Mouse (Mus musculus) embryonic fibroblast, embryonic 13.5 days (primary cell): ENCODE data around the gene Hbp1. TPM values are rescaled to one million over a fixed set of nuclear protein-coding genes. Genes with fewer than 3 reads are reported as not detected.
A peak's percentile ranks its signal among the peaks of the same experiment; 100 is the strongest.

Experiments used
- H3K27ac ChIP-seq: 2 replicates; pipeline ENCODE4 v1.5.1; 2012; ENCODE audit warnings: low read length, control low read depth, inconsistent platforms; ENCODE audit not compliant: insufficient read depth
- H3K4me1 ChIP-seq: 2 replicates; pipeline ENCODE4 v1.6.1; 2011; ENCODE audit warnings: low read length; ENCODE audit not compliant: control insufficient read depth, insufficient read depth
- H3K4me3 ChIP-seq: 2 replicates; pipeline ENCODE4 v1.5.1; 2011; ENCODE audit warnings: mild to moderate bottlenecking, control low read depth, low read length; ENCODE audit not compliant: insufficient read depth
- CTCF ChIP-seq: IDR thresholded peaks from 2 replicates; pipeline ENCODE4 v1.5.1; 2011; ENCODE audit warnings: mild to moderate bottlenecking, control low read depth, low read length, moderate library complexity, borderline replicate concordance; ENCODE audit not compliant: insufficient read depth
- POLR2A ChIP-seq: IDR thresholded peaks from 2 replicates; pipeline ENCODE4 v1.6.1; 2011; ENCODE audit warnings: low read depth, mild to moderate bottlenecking, control low read depth, low read length, moderate library complexity
- polyA plus RNA-seq: library from polyadenylated mRNA; stranded (reverse); fragments of >200 nt; gene quantifications from 2 replicates; pipeline ENCODE4 v1.2.4, GENCODE M21; 2011; ENCODE audit warnings: low read depth; ENCODE audit not compliant: missing spikeins, insufficient read length

Gene Hbp1
- polyA plus RNA-seq, 1 experiment, result 104 TPM

DNA sequence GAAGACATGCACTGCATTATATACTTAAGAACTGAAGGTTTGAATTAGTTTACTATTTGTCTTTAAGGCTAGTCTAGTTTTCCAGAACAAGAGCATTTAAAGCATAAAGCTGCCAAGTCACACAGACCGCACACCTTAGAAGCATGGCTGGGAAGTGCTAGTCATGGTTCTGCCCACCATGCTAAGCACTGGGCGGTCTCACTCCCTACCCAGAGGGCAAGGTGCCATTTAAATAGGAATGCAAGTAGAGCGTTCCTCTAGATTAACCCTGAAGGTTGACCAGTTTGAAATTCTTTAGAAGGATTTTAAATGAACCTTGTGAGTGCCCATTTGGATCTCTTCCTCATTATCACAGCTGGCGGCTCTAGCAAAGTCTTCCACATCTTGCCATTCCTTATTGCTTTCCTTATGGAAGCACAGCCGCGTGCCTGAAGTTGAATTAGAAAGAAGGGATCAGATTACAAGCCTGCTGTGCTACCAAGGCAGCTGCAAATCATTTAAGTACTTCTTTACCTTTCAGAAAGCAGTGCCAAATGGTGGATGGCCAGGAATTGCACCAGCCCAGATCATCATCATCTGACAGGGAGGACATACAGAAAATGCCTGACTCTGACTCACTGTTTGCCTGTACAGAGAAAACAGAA lies 13.6 kb downstream of the Hbp1 start:
- H3K4me1 ChIP-seq, result 0 out of 2 replicates have a peak, but pooled peaks cover 6% of the 10 kb centered on the region
- TF ChIP-seq CTCF (no peak), POLR2A (no peak)
- peak overlapping the region; percentile 5; the same call in 1 of the 2 replicates for H3K27ac ChIP-seq
- no peak overlapping the region for H3K4me3 ChIP-seq

DNA sequence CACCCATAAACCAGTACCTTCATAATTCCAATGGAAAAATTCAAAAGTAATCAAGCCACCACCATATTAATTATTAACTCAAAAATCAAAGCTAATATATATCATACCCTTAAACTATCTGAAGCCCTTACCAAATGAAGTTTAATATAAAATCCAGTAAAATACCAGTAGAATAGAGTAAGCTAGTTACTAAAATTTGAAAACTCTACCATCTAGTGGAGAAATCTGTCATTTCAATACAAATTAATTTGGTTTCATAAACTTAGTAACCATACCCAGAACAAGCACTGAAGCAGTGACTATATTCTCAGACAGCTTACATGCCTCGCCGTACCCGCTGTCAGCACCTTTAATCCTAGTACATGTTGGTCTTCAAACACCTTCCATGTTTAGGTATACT lies 18.5 kb downstream of the Hbp1 start:
- TF ChIP-seq CTCF, result no peak
- no peak for TF ChIP-seq POLR2A
- H3K4me3 ChIP-seq, result no peak overlapping the region
- H3K4me1 ChIP-seq, result 0 out of 2 replicates have a peak, but pooled peaks cover 3% of the 10 kb centered on the region
- H3K27ac ChIP-seq, result no peak overlapping the region

DNA sequence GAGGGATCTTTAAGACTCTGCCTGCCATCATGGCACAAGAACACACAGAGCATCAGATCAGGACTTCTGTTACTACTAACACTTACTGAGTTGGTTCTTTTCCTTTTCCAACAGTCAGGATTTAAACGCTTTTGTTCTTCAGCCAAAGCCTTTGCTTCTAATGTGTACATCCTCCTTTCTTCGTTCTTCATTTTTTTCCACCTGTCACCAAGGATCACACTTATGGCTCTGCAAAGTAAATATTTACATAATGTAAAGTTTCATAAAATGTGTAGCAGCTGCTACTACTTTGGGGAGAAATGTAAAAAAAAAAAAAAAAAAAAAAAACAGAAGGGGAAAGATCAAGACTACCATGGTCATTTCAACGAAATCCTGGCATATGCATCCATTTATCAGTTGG lies 21.8 kb downstream of the Hbp1 start:
- H3K4me3 ChIP-seq, result no peak overlapping the region
- no peaks in the 10 kb centered on the region for H3K4me1 ChIP-seq
- TF ChIP-seq POLR2A (no peak), CTCF (no peak)
- H3K27ac ChIP-seq, result no peak overlapping the region

DNA sequence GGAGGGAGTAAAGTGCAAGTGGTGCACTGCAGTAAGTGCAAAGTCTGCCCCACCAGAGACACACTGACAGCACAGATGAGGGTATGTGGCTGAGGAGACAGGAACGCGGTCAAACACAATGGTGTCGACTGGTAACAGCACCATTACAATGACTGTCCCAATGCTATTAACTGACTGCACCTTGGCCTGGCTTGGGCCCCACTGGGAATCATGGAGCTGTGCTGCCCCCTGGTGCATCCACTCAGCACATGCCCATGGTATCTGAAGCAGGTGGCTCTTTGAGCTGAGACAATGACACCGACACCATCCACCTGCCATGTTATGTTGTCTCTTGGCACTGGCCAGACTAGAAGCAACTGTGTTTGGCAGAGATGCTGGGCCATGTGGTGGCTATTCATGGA lies 23.7 kb downstream of the Hbp1 start:
- Histone ChIP-seq H3K4me1 (no peaks in the 10 kb centered on the region), H3K27ac (no peak overlapping the region), H3K4me3 (no peak overlapping the region)
- TF ChIP-seq CTCF, result peak; percentile 90
- no peak for TF ChIP-seq POLR2A

DNA sequence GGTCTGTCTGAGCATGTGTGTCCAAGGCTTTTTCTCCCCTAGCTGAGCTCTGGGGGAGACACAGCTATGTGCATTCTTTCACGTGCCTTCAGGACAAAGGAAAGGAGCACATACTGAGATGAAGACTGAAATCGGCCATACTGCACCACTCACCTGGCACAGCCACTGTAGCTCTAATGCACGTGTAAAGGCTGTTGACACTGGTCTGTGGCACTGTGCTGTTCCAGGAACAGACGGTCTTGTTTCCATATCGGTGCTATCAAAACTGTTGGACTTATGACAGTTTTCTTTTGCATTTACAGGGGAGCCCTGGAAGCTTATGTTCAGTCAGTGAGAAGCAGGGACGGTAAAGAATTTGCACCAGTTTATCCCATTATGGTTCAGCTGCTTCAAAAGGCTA lies 25.0 kb downstream of the Hbp1 start:
- Histone ChIP-seq H3K4me1 (no peaks in the 10 kb centered on the region), H3K4me3 (no peak overlapping the region), H3K27ac (no peak overlapping the region)
- TF ChIP-seq POLR2A (no peak), CTCF (no peak)

DNA sequence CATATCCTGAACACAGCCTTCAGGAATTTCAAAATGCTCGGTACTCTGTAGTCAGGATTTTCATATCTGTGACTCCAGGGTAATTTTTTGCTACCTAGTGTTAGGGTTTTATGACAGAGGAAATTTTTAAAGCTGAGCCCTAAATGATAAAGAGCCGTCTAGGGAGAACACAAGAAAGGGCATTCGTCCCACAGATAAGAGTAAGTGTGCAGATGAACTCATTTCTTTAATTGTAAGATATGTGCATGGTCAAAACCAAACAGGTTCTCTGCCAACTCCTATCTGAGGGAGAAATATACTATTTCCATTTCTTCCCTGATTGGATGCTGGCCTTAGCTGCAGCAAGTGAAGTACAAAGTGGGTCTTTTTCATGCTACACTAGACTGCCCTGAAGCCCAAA lies 26.2 kb downstream of the Hbp1 start:
- TF ChIP-seq CTCF, result no peak
- no peak for TF ChIP-seq POLR2A
- H3K4me3 ChIP-seq, result no peak overlapping the region
- no peak overlapping the region for H3K27ac ChIP-seq
- H3K4me1 ChIP-seq, result no peaks in the 10 kb centered on the region

DNA sequence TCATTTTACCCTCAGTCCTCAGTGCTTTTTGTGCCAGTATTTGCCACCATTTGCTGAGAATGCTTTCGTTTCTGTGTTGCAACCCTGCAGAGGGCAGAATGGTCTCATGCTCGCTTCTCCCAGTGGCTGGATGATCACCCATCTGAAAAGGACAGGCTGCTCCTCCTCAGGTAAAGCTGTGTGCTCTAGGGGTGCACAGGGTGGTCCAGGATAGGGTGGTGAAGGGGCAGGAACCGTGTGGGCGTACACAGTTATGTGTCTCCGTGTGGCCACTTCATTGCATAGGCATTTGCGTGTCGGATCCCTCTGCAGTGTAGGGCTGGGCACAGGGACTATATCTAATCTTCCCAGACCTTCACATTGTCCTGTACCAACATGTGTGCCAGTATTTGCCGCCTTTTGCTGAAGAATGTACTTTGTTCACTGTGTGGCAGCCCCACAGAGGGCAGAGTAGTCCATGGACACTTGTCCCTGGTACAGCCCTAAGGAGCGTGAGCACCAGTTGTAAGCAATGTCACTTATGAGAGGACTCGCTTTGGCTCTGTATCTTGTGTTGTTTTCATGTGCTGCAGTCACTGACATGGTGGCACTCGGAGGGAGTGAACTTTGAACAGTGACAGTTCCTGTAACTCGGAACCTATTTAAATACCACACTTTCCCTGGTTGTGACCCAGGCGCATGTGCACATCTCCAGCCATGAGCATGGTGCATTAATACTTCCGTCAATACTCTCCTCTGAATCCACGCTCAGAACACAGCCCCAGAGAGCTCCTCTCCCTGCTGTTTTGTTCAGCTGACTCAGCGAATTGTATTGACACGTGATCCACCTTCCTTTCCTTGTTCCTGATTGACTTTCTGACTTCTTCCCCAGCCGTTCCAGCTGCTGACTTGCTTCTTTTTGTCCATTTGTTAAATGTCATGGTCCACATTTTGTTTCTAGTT lies 29.6 kb downstream of the Hbp1 start:
- Histone ChIP-seq H3K4me3 (no peak overlapping the region), H3K27ac (no peak overlapping the region), H3K4me1 (no peaks in the 10 kb centered on the region)
- TF ChIP-seq POLR2A (no peak), CTCF (no peak)

DNA sequence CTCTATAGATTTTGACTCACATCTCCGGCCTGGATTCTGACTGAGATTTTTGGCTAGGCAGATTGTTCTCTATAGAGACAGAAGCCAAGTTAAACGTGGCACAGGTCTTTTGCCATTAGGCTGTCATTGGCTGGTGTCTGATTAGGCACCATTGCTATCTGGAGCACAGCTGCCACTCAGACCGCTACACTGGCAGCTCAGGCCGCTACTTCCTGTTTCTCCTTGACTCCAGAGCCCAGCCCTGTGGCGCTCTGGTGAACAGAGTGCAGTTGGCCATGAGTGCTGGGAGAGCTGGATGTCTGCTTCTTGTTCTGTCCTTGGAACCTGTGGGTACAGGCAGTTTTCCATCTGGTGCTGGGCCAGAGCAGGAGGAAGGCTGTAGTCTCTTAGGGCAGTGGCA lies 33.1 kb downstream of the Hbp1 start:
- no peak for TF ChIP-seq CTCF
- no peak for TF ChIP-seq POLR2A
- Histone ChIP-seq H3K27ac (no peak overlapping the region), H3K4me3 (no peak overlapping the region), H3K4me1 (no peaks in the 10 kb centered on the region)

DNA sequence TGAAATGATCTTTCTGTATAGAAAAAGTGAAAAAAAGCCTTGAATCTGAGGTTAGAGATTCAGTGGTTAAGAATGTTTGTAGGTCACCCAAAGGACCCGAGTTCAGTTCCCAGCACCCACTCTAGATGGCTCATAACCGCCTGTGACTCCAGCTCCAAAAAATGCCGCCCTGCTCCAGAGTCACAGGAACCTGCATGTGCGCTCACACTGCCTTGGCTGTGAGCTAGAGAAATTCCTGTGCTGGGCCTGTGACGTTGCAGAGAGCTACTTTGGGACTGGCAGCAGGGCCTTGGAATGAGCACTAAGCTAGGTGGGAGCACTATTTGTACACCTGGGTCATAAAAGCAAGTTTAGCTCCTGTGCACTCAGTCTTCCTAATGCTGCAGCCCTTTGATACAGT lies 33.6 kb downstream of the Hbp1 start:
- no peak for TF ChIP-seq CTCF
- no peak for TF ChIP-seq POLR2A
- H3K4me1 ChIP-seq, result no peaks in the 10 kb centered on the region
- H3K27ac ChIP-seq, result no peak overlapping the region
- no peak overlapping the region for H3K4me3 ChIP-seq

DNA sequence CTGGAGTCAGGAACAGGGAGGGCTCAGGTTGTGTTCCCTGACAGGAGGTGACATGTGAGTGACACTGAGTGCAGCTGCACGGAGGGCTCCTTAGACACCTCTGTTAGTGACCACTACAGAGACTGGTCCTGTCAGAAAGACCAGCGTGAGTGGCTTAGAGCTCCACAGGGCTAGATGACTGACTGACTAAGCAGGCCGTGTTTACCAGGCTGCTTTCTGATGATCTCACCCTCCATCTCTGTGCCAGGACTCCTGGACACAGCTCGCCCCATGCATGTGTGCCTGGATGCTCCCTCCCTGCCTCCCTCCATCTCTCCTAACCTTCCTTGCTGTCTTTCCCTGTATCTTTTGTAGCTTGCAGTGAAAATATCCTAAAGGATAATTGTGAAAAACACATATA lies 36.7 kb downstream of the Hbp1 start:
- H3K4me1 ChIP-seq, result no peaks in the 10 kb centered on the region
- H3K4me3 ChIP-seq, result no peak overlapping the region

More for the DNA sequence above, 36.7 kb downstream of the Hbp1 start:
- no peak overlapping the region for H3K27ac ChIP-seq
- no peak for TF ChIP-seq CTCF
- TF ChIP-seq POLR2A, result no peak
